Mouse (Mus musculus) intestine, embryonic 15.5 days (tissue): ENCODE measurements around the gene Stab2. TPM values are rescaled to one million over a fixed set of nuclear protein-coding genes. Genes with fewer than 3 reads are reported as not detected.
A peak's percentile ranks its signal among the peaks of the same experiment; 100 is the strongest.

Experiments used
- ATAC-seq: fragments of 200-750 bp; cut with Nextera tagmentation; 2 replicates; pipeline ENCODE4 v1.8.0; 2017; ENCODE audit warnings: moderate TSS enrichment, moderate library complexity
- H3K27ac ChIP-seq: fragments of 300-500 bp; sonication (generic); 2 replicates; pipeline ENCODE4 v1.5.1; 2015; ENCODE audit warnings: mild to moderate bottlenecking, inconsistent platforms
- H3K27me3 ChIP-seq: fragments of 300-500 bp; sonication (generic); replicated peaks from 2 replicates; pipeline ENCODE4 v1.6.1; 2015; ENCODE audit warnings: inconsistent platforms
- H3K36me3 ChIP-seq: fragments of 300-500 bp; sonication (generic); 2 replicates; pipeline ENCODE4 v1.6.1; 2015; ENCODE audit warnings: inconsistent platforms
- H3K4me1 ChIP-seq: fragments of 300-500 bp; sonication (generic); replicated peaks from 2 replicates; pipeline ENCODE4 v1.6.1; 2015; ENCODE audit warnings: inconsistent platforms
- H3K4me2 ChIP-seq: fragments of 300-500 bp; sonication (generic); replicated peaks from 2 replicates; pipeline ENCODE4 v1.6.1; 2015; ENCODE audit warnings: mild to moderate bottlenecking, inconsistent platforms
- H3K4me3 ChIP-seq: fragments of 300-500 bp; sonication (generic); replicated peaks from 2 replicates; pipeline ENCODE4 v1.5.1; 2015; ENCODE audit warnings: inconsistent platforms
- H3K9ac ChIP-seq: fragments of 300-500 bp; sonication (generic); 2 replicates; pipeline ENCODE4 v1.6.1; 2015; ENCODE audit warnings: inconsistent platforms
- H3K9me3 ChIP-seq: fragments of 300-500 bp; sonication (generic); 2 replicates; pipeline ENCODE4 v1.6.1; 2016; ENCODE audit warnings: inconsistent platforms
- WGBS: fragments of 180-500 bp; shearing (Covaris S2); methylation state at CpG from one replicate; pipeline ENCODE4 v1.1.7; 2015; 5-methylcytosine and 5-hydroxymethylcytosine counted together
- polyA plus RNA-seq: library from polyadenylated mRNA; unstranded; fragments of >200 nt; fragmentation: Nextera tagmentation; extraction: Ambion mirVana; gene quantifications from 2 replicates; pipeline ENCODE4 v1.2.1, GENCODE M21; 2015

The Stab2 gene
- polyA plus RNA-seq, 1 experiment from 2014 or later: 1.1 TPM

DNA sequence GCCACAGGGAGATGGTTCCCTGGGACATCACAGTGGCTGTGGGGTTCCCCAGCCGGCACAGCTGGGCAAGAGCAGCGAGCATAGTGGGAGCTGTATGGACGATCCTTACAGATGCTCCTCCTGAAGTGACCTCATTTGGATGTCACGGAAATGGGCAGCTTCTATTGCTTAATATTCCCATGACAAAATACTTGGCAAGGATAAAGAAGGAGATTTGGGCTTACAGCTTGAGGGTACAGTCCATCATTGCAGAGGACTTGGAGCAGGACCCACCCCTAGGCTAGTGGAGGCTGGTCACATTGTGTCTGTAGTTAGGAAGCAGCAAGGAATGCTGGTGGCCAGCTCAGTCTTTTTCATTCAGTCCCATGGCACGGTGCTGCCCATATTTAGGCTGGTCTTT lies 197.2 kb downstream of the Stab2 start:
- no peaks in the 10 kb centered on the region for H3K27me3 ChIP-seq
- no peak overlapping the region for H3K4me3 ChIP-seq
- no peaks in the 10 kb centered on the region for H3K36me3 ChIP-seq
- H3K9me3 ChIP-seq: no peaks in the 10 kb centered on the region
- ATAC-seq: no peak
- H3K9ac ChIP-seq: no peak overlapping the region
- no peaks in the 10 kb centered on the region for H3K4me1 ChIP-seq
- no peak overlapping the region for H3K4me2 ChIP-seq
- H3K27ac ChIP-seq: no peak overlapping the region
- WGBS: 84% methylated on average over 5 of the region's 5 CpGs

DNA sequence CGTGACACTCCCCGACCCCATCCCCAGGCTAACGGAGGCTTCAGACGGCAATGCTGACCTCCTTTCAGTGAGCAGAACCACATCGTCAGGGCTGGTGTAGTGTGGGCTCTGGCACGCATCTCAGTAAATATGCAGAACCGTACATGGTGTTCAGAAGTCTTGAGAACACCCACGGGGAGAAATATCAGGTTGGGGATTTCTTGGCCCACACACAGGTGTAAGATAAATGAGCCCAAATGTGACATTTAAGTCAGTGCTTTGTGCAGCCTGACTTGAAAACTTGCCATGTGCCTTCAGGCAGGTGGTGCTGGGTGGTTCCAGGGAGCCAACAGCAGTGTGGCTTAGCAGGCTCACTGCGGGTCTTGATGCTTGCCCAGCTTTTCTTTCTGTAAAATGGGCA lies 197.8 kb downstream of the Stab2 start:
- Histone ChIP-seq H3K27me3 (no peaks in the 10 kb centered on the region), H3K36me3 (no peaks in the 10 kb centered on the region), H3K4me3 (no peak overlapping the region), H3K4me1 (no peaks in the 10 kb centered on the region), H3K9me3 (no peaks in the 10 kb centered on the region), H3K9ac (no peak overlapping the region), H3K27ac (no peak overlapping the region), H3K4me2 (no peak overlapping the region)
- no peak for ATAC-seq
- 83% methylated on average over 9 of the region's 9 CpGs for WGBS

DNA sequence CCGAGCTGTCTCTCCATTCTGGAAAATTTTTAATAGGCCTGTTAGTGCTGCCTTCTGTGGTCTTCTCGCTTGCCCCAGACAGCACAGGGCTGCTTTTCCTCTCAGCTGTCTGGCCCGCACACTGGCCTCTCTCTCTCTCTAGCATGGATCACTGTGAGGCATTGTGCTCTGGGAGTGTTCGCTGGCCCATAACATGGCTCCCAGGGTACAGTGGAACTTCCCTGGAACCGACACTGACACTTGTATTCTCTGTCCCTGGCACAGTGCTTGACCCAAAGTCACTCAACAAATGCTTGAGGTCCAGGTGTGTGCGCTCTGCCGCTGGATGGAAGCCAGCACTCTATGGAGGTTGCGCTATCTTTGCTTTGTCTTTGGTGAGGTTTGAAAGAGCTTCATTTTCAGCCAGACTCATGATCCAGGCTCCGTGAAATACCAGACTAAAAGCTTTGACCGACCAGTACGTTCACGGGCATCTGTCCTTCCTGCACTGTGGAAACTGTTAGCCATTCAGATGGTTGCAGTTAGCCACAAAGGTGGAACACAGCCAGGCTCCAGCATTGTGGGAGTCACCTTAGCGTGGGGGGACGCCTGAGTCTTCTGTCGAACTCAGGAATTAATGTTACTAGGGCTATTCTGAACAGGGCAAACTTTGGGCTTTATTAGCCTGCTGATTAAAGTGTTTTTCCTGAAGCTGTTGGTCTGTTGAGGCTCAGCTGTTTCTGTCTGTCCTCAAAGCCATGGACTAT lies 199.6 kb downstream of the Stab2 start:
- no peak overlapping the region for H3K27ac ChIP-seq
- no peak overlapping the region for H3K9ac ChIP-seq
- no peaks in the 10 kb centered on the region for H3K4me1 ChIP-seq
- H3K27me3 ChIP-seq: no peaks in the 10 kb centered on the region
- H3K4me2 ChIP-seq: no peak overlapping the region
- ATAC-seq: no peak
- H3K36me3 ChIP-seq: no peaks in the 10 kb centered on the region
- H3K4me3 ChIP-seq: no peak overlapping the region
- 83% methylated on average over 15 of the region's 15 CpGs for WGBS
- H3K9me3 ChIP-seq: no peaks in the 10 kb centered on the region

DNA sequence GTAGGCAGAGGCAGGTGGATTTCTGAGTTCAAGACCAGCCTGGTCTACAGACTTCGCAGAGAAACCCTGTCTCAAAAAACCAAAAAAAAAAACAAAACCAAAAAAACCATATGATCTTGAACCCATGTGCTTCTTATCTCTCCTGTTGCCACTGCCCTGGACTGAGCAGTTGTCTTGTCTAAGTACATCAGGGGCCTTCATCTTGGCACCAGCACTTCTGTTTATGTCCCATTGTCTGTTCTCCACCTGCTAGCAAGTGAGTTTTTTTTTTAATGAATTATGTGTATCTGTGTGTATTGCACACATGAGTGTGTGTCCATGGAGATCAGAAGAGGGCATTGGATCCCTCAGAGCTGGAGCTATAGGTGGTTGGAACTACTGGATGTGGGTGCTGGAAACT lies 200.5 kb downstream of the Stab2 start:
- 96% methylated on average over 1 of the region's 1 CpGs for WGBS
- no peaks in the 10 kb centered on the region for H3K4me1 ChIP-seq
- H3K27me3 ChIP-seq: no peaks in the 10 kb centered on the region
- no peak overlapping the region for H3K4me2 ChIP-seq
- H3K27ac ChIP-seq: no peak overlapping the region
- ATAC-seq: no peak
- no peak overlapping the region for H3K9ac ChIP-seq
- H3K36me3 ChIP-seq: no peaks in the 10 kb centered on the region
- H3K9me3 ChIP-seq: no peaks in the 10 kb centered on the region
- H3K4me3 ChIP-seq: no peak overlapping the region

DNA sequence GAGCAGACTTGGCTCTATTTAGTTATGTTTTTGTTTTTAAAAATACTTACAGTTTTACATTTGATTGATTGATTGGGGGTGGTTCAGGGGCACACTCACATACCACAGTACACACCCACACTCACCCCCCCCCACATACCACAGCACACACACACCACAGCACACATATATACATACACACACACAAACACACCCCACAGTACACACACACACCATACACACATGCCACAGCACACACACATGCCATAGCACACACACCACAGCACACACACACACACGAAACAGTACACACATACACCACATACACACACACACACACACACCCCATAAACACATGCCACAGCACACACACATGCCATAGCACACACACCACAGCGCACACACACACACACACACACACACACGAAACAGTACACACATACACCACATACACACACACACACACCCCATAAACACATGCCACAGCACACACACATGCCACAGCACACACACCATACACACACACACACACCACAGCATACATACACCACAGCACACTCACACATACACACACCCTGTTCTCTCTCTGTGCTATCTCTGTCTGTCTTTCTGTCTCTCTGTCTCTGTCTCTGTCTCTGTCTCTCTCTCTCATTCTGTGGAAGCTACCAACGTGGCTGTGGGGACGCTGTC lies 211.6 kb downstream of the Stab2 start:
- no peak overlapping the region for H3K4me3 ChIP-seq
- H3K36me3 ChIP-seq: no peaks in the 10 kb centered on the region
- no peaks in the 10 kb centered on the region for H3K4me1 ChIP-seq
- H3K9ac ChIP-seq: no peak overlapping the region
- no peak overlapping the region for H3K27ac ChIP-seq
- no peak for ATAC-seq
- H3K9me3 ChIP-seq: no peaks in the 10 kb centered on the region
- H3K4me2 ChIP-seq: no peak overlapping the region
- no peaks in the 10 kb centered on the region for H3K27me3 ChIP-seq
- WGBS: 96% methylated on average over 5 of the region's 5 CpGs

DNA sequence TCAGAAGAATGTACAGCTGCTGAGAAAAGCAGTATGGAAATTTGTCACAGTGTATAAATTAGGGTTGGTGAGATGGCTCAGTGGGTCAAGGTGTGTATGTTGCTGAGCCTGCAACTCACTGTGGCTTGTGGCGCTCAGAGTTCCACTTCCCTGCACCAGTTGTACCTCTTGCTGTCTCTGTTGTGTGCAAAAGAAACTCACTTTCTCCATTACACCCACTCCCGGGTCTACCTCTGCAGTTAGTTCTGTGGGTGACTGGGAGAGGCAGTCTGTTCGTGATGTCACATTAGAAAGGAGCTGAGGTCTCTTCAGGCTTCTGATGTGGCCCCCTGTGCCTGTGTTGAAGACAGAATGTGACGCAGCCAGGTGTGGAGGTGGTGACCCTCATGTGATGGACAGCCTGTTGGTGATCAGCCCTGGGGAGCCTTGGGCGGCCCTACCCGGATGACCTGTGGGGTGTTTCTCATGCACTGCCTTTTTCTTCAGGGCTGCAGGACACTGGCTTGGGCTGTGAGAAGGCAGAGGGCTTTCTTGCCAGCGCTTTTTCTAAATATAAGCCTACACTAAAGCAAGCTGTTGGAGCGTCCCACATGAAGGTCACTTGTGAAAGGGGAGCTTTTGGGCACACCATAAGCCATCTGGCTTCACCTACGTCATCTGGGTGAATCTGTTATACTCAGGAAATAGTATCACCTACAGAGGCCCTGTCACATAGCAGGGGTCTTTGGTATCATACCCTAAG lies 212.9 kb downstream of the Stab2 start:
- Histone ChIP-seq H3K4me2 (no peak overlapping the region), H3K9ac (no peak overlapping the region), H3K27ac (no peak overlapping the region), H3K9me3 (no peaks in the 10 kb centered on the region), H3K36me3 (no peaks in the 10 kb centered on the region), H3K27me3 (no peaks in the 10 kb centered on the region), H3K4me3 (no peak overlapping the region), H3K4me1 (no peaks in the 10 kb centered on the region)
- WGBS: 89% methylated on average over 9 of the region's 9 CpGs
- ATAC-seq: no peak

DNA sequence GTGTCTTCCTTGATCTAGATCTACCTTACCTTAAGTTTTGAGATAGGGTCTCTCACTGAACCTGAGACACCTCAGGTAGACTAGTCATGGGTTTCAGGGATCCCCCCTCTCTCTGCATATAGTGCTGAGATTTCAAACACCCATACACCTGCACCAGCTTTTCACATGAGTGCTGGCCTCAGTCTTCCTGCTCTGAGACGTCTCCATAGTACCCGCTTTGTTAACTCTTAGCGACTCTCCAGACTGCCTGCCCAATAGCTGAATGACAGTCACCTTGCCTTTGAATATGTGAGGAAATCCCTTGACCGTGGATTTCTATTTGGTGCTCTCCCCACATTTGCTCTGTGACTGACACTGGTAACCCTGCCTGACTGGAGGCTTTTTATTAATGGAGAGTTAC lies 213.6 kb downstream of the Stab2 start:
- 89% methylated on average over 4 of the region's 4 CpGs for WGBS
- Histone ChIP-seq H3K9me3 (no peaks in the 10 kb centered on the region), H3K4me1 (no peaks in the 10 kb centered on the region), H3K4me3 (no peak overlapping the region), H3K27ac (no peak overlapping the region), H3K27me3 (no peaks in the 10 kb centered on the region), H3K36me3 (no peaks in the 10 kb centered on the region), H3K4me2 (no peak overlapping the region), H3K9ac (no peak overlapping the region)
- no peak for ATAC-seq

DNA sequence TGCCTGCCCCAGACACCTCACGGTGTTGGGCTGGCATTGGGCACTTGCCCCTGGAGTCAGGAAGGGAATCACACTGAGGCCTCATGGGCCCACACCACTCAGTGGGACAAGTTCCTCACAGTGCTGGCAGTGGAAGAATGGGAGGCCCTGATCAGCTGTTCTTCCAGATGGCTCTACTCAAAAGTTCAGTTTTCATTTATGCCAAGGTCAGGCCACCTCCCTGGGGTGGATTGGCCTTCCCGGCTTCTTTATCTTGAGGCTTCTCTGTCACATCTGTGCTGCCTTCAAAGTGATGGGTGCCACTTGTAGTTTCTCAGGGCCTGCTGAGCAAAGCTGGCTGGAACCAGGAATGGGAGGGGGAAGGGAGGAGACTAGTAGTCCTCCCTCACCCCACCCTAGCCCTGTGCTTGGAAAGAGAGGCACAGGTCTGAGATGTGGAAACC lies 214.3 kb downstream of the Stab2 start:
- Histone ChIP-seq H3K4me2 (no peak overlapping the region), H3K36me3 (no peaks in the 10 kb centered on the region), H3K27ac (no peak overlapping the region), H3K9me3 (no peaks in the 10 kb centered on the region), H3K4me1 (no peaks in the 10 kb centered on the region), H3K9ac (no peak overlapping the region), H3K27me3 (no peaks in the 10 kb centered on the region), H3K4me3 (no peak overlapping the region)
- 64% methylated on average over 2 of the region's 2 CpGs for WGBS
- ATAC-seq: no peak

DNA sequence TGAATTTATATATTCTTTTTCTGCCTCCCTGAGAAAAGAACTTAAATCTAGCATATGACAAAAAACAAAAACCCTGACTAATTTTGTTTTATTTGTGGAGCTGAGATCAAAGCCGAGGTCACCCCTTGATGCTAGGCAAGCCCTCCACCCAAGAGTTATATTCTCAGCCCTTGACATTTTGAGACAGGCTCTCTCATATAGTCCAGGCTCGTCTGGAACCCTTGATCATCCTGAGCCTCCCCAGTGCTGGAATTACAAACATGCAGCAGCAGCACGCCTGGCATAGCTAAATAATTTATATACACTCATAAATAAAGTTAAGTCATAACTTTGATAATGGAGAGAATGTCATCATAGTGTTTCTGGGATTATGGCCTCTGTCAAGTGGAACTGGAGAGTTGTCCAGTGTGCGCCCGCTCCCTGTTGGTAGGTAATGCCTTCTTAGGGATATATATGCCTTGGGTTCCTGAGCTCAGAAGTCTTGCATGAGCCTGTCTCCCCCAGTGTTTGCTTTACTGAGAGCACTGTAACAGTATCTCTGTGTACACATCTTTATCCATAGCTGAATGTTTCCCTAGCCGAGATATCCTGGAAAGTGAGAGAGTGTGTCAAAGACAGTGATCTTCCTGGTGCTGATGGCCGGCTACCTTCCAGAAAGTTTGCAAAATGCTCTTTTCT lies 216.2 kb downstream of the Stab2 start:
- Histone ChIP-seq H3K4me1 (0 out of 2 replicates have a peak, but pooled peaks cover 4% of the 10 kb centered on the region), H3K9ac (no peak overlapping the region), H3K36me3 (no peaks in the 10 kb centered on the region), H3K27me3 (no peaks in the 10 kb centered on the region), H3K4me2 (no peak overlapping the region), H3K9me3 (no peaks in the 10 kb centered on the region), H3K4me3 (no peak overlapping the region), H3K27ac (no peak overlapping the region)
- peak; percentile 52; the same call in 1 of the 2 replicates for ATAC-seq
- WGBS: 46% methylated on average over 7 of the region's 7 CpGs

Other genes with a start within 250 kb of the Stab2 start
- gene Gm49358, start 244.1 kb downstream of the Stab2 start, polyA plus RNA-seq: not detected in 2 replicates
- gene Nt5dc3, start 229.0 kb downstream of the Stab2 start, polyA plus RNA-seq: 1.0 and 1.1 TPM in 2 replicates
- gene 1700113H08Rik, start 50.0 kb upstream of the Stab2 start, polyA plus RNA-seq: not detected in 2 replicates